In the genomic region with DNA sequence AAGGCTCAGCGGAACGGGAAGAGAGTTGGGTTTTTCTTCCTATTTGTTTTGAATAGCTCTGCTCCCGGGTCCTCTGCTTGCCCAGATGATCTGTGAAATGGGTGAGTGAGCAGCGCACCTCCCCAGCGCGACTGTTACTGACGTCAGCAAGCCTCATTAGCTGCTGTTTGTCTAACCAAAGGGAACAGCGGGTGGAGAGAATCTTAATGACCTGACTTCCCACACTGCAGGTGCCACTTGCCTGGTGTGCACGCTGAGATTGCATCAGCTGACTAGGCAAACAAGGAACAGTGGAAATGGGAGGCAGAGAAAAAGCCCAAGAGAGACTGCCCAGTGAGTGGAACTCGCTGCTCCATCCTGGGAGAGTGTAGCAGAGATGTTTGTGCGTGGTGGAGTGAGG, we compare ENCODE assay signal across 10 mouse cellular contexts. TPM values are rescaled to one million over a fixed set of nuclear protein-coding genes. Genes with fewer than 3 reads are reported as not detected.
DNase-seq lines count a peak whose midpoint lies in the region.
"Had no signal": no experiment of that assay in that cellular context is flagged by ENCODE, and none has a peak within 500 bp of the region (broad histone marks: within the 10 kb centered on the region; RNA-seq: fewer than 3 reads in every experiment).

No protein-coding gene starts in this region.

- peak; percentile 57 for DNase-seq in heart, adult 11 months
- DNase-seq in heart, postnatal 25 days (ENCODE audit: low spot score): no peak
- DNase-seq in A20 (ENCODE audit: low read depth, low spot score): peak; percentile 45
- peak; percentile 48 for DNase-seq in brain, adult 2 months (ENCODE audit: low read depth, low spot score)
- DNase-seq in kidney, postnatal 14 days: peak; percentile 27
- no peak for DNase-seq in natural killer cell, adult 2 months (ENCODE audit: low spot score in 2 of 2)
- DNase-seq in testis, postnatal 10 days (ENCODE audit: low spot score): no peak
- no peak for DNase-seq in embryo, embryonic 10 days (ENCODE audit: low spot score)
- DNase-seq: adrenal gland, adult 2 months; thymus, adult 18-20 months had no signal

- intact Hi-C loops in heart, postnatal 25 days (cut with DNase I): no loop called here

RNA-seq across cellular contexts. Expression of a gene that starts 25.2 kb away (rescaled TPM):
- 10 to 100 TPM in 1 of 2 experiments, 1 to 10 TPM in 1; 9.8 to 13.5 TPM for total RNA-seq in heart, postnatal 25 days (2021)

Comparison
In these comparisons a context has a peak if more than half of its experiments do, and no peak if none do; other contexts are left out.
1. DNase-seq: peak in heart, adult 11 months (single experiment), A20 (single experiment), brain, adult 2 months (single experiment) and kidney, postnatal 14 days (single experiment); none in heart, postnatal 25 days (single experiment), natural killer cell, adult 2 months (0 of 2), testis, postnatal 10 days (single experiment) and embryo, embryonic 10 days (single experiment).